Mouse (Mus musculus): ENCODE data around the gene Urgcp.
"Not testable (repeated sequence)": the region's sequence is repeated elsewhere in the genome, so short reads cannot be mapped to it uniquely, and the experiment has no call there.

Gene Urgcp
- long read RNA-seq, experiment 1, full-length matches to known transcripts, result 12 of 26 reads
- long read RNA-seq, experiment 1, partial matches to known transcripts, result 2 of 26 reads
- long read RNA-seq, experiment 1, other reads (novel, unspliced or antisense), result 12 of 26 reads
- long read RNA-seq, experiment 2, full-length matches to known transcripts, result 9 of 28 reads
- long read RNA-seq, experiment 2, partial matches to known transcripts, result 0 of 28 reads
- long read RNA-seq, experiment 2, other reads (novel, unspliced or antisense), result 19 of 28 reads

DNA sequence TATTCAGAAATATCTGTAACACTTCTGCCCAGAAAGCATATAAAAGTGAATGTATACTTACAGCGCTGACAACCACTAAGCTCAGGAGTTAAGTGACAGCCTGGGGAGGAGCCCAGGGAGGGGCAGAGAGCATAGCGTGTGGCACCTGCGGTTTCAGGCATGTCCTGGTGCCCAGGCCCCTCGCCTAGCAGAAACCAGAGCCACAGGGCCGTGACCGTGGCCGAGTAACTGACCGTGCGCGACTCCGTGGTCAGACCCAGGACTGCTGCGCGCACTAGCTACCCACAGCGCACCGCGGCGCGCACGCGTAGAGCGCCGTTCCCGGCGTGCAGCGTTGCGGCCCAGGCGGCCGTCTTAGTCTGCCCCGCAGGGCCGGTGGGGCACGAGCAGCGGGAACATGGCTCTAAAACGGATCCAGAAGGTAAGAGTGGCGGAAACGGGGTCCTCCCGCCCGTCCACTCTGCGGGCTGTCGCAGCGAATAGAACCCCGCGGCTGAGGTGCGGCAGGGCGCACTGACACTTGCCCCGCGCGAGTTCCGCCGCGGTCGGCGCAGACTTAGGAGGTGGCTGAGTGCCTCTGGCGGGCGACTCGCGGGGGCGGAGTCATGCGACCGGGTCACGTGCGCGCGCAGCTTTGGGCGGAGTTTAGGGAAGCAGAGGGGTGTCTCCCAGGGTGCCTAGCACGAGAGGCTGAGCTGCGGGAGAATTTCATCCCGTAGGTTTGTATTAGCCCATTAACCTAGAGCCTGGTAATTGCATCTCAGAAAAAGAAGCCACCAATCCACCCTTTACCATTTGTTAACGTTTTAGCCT is at the start of gene Urgcp:
Urgcp (minus strand) TSS at position 557 of the 813 bp plus-strand sequence.
- intact Hi-C loops (cut with DNase I), result loop anchor here (5.0 to 10.0 kb wide), 2 partner anchors 45 to 277 kb away; partner anchors contain the start of gene Mrps24

DNA sequence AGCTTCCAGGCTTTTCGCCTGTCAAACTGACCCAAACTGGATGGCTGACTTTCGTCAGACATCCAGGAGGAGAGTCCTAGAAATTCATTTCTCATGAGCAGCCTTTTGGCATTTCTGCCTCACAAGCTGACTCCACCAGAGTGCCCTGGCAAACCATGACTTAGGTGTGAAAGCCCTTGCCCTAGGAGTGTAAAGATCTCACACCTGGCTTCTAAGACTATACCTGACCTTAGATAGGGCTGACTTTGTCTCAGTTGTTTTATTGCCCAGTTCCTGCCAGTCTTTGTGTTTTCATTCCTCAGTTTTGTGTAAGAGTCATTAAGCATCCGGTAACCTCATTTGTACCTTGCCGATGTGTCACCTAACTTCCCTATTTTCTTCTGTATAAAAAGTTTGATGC is 47.3 kb upstream of the Urgcp start:
- intact Hi-C loops (cut with DNase I), result not testable (repeated sequence)

DNA sequence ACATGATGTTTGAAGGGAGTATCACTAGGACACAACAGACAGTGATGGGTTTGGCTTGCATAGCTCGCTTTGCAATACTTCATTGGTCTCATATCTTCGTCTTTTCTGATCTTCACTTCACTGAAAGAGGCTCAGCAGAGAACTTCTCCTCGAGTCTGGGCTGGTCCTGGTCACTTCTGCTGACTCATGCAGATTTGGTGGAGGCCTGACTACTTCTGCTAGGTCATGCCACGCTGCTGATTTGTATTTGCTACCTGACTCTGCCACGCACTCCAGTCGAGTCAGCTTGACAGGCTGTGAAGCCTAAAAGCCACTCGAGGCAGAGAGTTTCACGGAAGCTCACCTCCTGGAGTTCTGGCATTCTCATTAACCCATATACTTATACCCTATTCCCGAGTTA is 45.8 kb upstream of the Urgcp start:
- intact Hi-C loops (cut with DNase I), result no loop called here

DNA sequence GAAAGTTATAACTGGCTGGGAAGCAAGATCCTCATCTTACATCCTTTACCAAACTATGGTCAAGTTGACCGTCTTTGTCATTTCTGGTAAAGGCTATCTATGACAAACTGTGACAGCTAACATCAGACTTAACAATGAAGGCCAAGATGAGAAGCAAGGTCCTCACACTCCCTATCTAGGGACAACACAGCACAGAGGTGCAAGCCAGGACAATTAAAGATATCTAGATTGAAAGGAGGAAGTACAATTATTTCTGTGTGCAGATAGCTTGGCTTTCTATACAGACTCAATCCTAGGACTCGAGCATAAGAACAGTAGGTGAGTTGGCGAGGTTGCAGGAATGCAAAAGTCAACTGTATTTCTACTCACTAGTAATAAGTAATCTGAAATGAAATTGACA is 43.5 kb upstream of the Urgcp start:
- intact Hi-C loops (cut with DNase I), result no loop called here

DNA sequence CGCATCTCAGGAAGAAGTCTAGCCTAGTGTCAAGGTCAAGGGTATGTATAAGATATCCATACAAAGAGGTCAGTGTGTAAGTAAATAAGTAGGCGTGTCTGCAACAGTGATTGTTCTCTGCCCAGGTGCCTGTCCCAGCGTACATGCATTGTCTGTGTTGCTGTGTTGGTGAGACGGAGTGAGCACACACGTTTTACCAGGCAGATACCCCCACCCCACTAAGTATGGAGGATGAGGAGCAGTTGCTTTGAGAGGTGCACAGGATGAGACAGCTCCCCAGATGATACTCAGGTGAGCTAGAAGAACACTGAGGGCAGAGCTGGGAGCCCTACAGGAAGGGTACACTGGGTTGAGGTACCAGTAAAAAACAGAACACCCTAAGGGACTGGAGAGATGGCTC is 42.0 kb upstream of the Urgcp start:
- intact Hi-C loops (cut with DNase I), result no loop called here

DNA sequence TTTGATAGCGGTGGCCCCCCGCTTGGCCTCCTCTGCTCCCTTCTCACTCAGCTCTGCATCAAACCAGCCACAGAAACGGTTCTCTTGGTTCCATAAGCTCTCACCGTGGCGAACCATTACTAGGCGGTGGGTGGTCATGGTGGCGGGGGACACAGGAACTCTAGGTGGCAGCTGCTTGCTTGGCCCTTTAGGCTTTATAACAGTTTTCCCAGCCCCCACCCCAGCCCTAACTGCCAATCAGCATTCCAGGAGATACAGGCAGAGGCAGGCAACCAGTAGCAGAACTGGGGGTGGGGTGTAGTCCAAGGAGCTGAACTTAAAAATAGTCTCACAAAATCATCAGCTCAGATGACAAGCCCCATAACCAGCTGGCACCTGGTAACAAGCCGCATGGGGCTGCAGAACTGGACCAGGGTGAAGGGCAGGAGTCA is 41.4 kb upstream of the Urgcp start, which contains the start of gene Pgam2:
Pgam2 (minus strand) TSS at position 183 of the 431 bp plus-strand sequence.
- intact Hi-C loops (cut with DNase I), result no loop called here

DNA sequence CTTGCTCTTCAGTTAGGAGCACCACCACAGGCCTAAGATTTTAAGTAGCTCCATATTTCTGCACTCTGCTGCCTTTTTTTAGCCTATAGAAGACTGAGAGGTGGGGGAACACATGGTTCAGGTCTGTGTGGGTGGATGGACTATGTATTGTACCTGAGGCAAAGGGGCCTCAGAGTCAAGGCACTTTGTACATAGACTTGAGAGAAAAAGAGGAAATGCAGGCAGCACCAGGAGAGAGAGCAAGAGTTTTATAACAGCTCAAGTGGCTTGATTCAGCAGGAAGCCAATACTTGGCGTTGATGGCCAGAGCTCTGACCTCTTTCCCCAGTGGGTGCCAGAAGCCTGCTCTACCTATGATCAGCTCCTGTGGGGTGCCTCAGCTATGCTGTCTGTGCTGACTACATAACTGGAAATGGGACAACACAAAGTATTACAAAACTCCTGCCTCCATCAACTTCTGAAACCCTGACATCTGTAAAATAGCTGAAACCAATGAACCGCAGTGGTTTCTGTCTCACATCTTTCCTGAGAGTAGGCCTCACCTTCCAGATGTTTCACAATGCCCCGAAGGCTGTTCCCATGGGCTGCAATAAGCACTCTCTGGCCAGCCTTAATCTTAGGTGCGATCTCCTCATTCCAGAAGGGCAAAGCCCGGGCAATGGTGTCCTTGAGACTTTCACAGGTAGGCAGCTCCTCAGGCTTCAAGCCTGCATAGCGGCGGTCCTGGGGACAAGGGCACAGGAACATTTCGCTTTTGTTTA is 40.5 kb upstream of the Urgcp start:
- intact Hi-C loops (cut with DNase I), result no loop called here

DNA sequence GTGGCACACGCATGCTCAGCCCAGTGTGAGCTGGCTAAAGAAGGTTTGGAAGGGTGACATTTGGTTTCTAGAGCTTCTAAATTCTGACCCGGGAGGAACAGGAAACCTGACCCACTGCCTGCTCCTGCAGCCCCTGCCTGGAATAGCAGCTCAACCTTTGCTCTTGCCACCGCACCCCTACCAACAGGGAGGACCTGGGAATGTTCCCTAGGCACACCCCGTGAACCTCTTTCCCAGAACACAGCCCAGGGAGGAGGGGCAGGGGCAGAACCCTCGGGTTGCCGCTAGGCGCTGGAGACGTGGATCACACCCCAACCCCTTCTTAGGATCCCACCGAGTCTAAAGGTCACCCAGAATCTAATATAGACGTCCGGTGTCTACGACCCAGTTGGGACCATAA is 39.8 kb upstream of the Urgcp start:
- intact Hi-C loops (cut with DNase I), result no loop called here

DNA sequence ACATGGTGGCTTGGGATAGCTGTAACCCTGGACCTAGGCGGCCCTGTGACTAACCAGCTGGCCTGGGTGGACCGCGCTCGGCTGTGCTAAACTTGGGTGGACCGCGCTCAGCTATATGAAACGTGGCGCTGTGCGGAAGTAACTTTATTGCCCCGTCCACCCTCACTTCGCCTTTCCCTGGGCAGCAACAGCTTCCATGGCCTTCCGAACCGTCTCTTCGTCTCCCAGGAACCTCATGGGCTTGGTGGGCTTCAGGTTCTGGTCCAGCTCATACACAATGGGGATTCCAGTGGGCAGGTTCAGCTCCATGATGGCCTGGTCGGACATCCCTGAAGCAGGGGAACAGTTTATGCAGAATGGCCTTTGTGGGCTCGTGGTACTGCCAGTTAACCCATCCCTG is 39.3 kb upstream of the Urgcp start:
- intact Hi-C loops (cut with DNase I), result no loop called here

DNA sequence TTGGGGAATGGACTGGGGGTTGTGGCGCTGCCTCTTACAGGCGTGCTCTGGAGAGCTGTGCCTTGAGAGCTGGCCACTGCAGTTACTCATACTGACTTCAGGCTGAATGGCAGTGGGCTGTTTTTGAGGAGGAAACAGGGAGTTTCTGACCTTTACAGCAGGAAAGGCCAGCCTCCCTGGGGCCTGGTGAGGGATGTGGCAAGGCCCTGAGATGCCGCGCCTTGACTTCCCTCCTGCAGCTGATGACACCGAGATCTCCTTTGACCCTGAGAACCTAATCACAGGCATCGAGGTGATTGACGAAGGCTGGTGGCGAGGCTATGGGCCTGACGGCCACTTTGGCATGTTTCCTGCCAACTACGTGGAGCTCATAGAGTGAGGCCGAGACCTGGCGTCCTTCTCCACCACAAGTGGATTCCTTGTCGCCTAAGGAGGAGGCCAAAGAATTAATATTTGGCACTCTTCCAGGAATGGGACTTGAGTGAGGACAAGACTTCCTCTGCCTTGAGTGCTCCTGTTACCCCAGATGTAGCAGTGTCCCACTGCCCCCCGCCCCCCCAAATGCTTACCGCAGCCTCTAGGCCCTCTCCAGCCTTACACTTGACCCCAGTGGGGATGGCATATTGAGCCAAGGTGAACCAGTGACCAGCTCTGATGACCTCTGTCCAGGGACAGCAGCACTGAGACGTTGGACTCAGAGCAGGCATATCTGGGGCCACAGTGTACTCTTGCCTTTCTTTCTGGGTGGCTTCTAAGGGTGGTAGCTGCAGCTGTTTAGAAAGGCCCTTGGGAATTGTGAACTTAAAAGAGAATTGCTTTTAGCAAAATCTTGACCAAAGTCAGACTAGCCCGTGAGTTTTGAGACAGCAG is 37.7 kb upstream of the Urgcp start:
- intact Hi-C loops (cut with DNase I), result no loop called here

DNA sequence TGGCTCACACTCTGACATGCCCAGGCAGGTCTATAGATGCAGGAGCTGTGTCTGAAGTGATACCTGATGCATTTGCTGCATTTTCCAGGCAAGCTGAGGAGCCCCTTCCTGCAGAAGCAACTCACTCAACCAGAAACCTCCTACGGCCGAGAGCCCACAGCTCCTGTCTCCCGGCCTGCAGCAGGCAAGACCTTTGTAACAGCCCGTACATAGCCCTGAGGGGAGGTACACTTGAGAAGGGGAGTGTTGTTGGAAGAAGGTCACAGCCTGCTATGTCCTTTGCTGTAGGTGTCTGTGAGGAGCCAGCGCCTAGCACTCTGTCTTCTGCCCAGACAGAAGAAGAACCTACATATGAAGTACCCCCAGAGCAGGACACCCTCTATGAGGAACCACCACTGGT is 35.8 kb upstream of the Urgcp start:
- intact Hi-C loops (cut with DNase I), result no loop called here

DNA sequence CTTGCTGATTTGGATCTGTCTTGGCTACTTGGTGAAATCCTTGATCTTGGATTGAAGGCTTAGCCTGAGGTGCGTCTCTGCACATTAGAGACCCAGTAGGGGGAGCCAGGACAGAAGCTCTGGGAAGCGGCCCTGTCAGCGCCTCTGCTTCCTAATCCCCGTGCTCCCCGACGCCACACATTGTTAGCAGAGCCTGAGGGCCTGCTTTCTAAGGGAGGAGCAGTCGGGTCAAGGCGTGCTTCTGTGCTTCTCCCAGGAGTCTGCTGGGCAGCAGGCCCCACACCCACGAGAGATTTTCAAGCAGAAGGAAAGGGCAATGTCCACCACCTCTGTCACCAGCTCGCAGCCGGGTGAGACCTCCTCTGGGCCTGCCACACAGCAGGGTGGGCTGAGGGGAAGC is 35.2 kb upstream of the Urgcp start:
- intact Hi-C loops (cut with DNase I), result no loop called here

DNA sequence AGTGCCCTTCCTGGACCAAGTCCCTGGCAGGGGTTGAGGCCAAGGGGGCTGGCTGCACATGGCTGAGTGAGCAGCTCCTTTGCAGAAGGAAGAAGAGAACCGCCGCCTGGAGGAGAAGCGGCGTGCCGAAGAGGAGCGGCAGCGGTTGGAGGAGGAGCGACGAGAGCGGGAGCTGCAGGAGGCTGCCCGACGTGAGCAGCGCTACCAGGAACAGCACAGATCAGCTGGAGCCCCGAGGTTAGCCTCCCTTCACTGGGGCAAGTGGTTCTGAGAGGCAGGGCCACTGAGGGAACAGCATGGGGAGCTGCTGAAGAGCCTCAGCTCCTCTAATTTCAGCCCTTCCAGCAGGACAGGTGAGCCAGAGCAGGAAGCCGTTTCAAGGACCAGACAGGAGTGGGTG is 34.8 kb upstream of the Urgcp start:
- intact Hi-C loops (cut with DNase I), result no loop called here

DNA sequence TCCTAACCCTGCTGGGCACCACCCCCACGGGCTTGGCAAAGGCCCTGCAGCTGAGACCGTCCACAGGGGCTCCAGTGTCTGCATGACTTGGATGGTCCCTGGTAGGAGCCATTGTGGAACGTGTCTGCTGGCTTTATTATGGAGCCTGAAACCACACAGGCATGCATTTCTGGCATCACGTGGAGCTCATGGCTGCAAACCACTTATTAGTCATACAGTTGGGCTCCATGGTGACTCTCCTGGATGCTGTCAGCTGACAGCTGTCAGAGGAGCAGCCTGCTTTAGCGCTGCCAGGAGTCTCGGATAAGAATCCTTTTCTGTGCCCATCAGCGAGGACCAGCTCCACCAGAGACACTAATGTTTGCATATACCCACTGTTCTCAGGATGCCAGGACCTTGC is 33.5 kb upstream of the Urgcp start:
- intact Hi-C loops (cut with DNase I), result no loop called here

DNA sequence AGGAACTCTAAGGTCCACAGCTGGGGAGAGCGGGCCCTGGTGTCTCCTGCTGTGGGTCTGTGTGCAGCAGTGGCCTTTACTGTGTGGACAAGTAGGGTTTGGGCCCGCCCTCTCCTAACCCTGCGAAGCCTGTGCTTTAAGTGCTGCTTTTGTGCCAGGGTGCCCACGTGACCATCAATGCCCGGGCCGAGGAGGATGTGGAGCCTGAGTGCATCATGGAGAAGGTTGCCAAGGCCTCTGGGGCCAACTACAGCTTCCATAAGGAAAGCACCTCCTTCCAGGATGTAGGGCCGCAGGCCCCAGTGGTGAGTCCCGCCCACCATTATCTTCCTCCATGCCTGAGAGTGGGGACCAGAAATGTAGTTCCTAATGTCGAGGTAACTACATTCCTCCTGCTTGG is 33.1 kb upstream of the Urgcp start:
- intact Hi-C loops (cut with DNase I), result no loop called here

DNA sequence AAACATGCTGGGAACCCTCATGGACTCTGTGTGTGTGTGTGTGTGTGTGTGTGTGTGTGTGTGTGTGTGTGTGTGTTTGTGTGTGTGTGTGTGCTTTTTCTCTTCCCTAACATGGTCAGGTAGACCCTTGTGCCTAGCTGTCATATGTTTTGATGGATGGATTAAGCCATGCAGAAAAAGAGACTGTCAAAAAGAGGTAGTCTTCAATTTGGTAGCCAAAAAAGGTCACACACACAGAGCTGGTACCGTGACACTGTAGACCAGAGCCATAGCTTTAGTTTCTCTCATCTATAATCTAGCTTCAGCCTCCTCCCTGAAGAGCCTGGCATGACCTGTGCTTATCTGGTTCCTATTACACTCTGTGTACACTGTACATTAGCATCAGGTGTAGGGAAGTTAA is 28.3 kb upstream of the Urgcp start:
- intact Hi-C loops (cut with DNase I), result no loop called here

DNA sequence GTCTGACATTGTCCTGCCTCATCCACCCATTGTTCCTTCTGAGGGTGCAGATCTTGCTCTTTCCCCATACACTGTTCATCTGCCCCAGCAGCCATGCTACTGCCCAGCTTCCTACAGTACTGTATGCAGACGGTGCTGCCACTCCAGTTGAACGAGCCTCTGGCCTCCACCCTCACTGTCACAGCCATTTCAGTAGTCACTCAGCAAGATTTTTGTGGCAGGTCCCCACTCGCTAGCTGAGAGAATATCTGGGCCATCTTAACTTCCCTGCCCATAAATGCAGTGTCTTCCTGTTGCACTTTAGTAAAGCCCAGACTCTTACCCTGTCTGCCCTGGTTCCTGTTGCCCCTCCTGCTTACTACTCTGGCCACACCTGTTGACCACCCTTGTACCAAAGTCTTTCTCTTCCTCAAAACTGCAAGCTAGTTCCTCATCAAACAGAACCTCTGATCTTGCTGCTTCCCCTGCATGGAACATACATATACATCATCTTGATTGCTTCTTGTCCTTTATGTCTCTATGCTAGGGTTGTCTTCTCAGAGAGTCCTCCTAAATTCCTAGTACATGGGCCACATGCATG is 27.7 kb upstream of the Urgcp start:
- intact Hi-C loops (cut with DNase I), result loop anchor here (5.0 kb wide), 1 partner anchor 92 kb away; no protein-coding TSS in a partner anchor

DNA sequence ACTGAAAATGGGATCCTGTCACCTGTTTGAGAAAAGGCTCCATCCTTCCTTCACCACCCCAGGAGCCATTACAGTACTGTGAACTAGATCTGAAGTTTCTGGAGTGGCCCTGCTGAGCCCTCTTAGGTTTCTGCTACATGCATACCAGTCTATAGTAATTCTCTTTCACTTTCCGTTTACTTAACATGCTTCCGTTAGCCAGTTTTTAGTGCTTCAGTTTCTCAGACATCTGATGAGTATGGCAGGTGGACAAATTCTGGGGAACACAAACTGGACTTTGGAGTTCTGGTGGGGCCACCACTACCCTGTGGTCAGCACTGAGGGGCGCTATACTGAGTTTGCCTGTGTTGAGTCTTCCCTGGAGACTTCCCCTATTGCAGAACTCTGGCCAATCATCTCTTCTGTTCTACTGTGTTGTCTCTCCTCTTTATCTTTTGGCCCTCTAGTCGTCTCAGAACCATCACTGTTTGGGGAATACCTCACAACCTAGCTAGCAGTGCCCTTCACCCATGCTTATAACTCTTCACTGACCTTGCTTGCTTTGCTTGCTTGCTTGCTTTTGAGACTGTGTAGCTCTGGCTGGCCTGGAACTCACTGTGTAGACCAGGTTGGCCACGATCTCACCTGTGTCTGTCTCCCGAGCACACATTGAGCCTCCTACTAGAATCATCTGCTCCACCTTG is 27.0 kb upstream of the Urgcp start:
- intact Hi-C loops (cut with DNase I), result loop anchor here (5.0 kb wide), 1 partner anchor 93 kb away; no protein-coding TSS in a partner anchor

DNA sequence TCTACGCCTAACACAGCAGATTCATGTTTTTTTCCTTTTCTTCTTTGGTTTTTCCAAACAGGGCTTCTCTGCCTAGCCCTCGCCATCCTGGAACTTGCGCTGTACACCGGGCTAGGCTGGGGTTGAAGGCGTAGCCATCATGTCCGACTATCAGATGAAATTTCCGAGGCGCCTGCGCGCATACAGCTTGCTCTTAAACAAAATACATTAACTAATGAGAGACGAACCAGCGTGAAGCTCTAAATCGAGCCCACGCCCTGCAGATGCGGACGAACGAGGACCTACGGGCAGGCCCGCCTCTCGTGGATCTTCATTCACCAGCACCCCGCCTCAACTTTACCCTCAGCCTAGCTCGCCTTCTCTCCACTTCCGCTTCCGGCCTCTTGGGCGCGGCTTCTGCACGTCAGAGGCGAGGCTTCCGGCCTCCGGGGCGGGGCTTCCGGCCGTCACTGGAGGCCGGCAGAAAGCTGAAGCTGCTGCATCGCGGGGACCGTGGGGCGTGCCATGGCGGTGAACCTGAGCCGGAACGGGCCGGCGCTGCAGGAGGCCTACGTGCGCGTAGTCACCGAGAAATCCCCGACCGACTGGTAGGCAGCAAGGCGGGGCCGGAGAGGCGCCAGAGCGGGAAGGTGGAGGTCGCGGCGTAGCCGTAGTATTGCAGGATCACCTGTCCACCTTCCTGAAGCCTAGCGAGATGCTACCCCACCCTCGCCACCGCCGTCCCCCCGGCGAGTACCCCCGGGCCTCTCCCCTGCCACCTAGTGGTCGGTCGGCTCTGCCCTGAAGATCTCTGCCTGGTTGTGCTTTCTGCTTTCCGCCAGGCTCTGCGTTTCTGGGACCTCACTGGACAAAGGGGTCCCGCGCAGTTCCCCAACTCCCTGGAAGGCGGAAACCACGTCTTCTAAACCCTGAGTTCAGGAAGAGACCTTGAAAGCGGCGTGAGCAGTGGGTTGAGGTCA is 26.2 kb upstream of the Urgcp start, which contains the start of gene Dbnl:
Dbnl (plus strand) TSS at position 433 of the 959 bp plus-strand sequence.
- intact Hi-C loops (cut with DNase I), result loop anchor here (5.0 kb wide), 1 partner anchor 94 kb away; no protein-coding TSS in a partner anchor
